Mouse (Mus musculus) kidney, adult 2 months (tissue): Measurements from ENCODE around the gene Comp. TPM values are rescaled to one million over a fixed set of nuclear protein-coding genes. Genes with fewer than 3 reads are reported as not detected.

Experiments used
- DNase-seq: peaks from one replicate; pipeline ENCODE4 v3.0.0; 2021
- H3K27ac ChIP-seq: fragments of 200-500 bp; 2 replicates; pipeline ENCODE4 v1.5.1; 2012; ENCODE audit warnings: low read depth, low read length, control low read depth, inconsistent platforms; ENCODE audit not compliant: insufficient read depth
- H3K27me3 ChIP-seq: fragments of 200-500 bp; replicated peaks from 2 replicates; pipeline ENCODE4 v1.6.1; 2012; ENCODE audit warnings: mild to moderate bottlenecking, moderate library complexity, low read length, inconsistent platforms; ENCODE audit not compliant: control insufficient read depth, insufficient read depth
- H3K36me3 ChIP-seq: fragments of 200-500 bp; 2 replicates; pipeline ENCODE4 v1.6.1; 2012; ENCODE audit warnings: mild to moderate bottlenecking, moderate library complexity, low read length, inconsistent platforms; ENCODE audit not compliant: control insufficient read depth, insufficient read depth
- H3K4me1 ChIP-seq: fragments of 200-500 bp; 2 replicates; pipeline ENCODE4 v1.6.1; 2011; ENCODE audit warnings: low read length; ENCODE audit not compliant: control insufficient read depth, insufficient read depth
- H3K4me3 ChIP-seq: fragments of 200-500 bp; 2 replicates; pipeline ENCODE4 v1.5.1; 2011; ENCODE audit warnings: mild to moderate bottlenecking, low read depth, low read length, control low read depth; ENCODE audit not compliant: insufficient read depth
- CTCF ChIP-seq: fragments of 200-500 bp; conservative IDR thresholded peaks from 2 replicates; pipeline ENCODE4 v1.5.1; 2011; ENCODE audit warnings: low read depth, mild to moderate bottlenecking, control low read depth, low read length, moderate library complexity, mixed read lengths; ENCODE audit not compliant: insufficient read depth, insufficient read length
- POLR2A ChIP-seq: fragments of 200-500 bp; IDR thresholded peaks from one replicate; pipeline ENCODE4 v1.6.1; 2011; ENCODE audit warnings: low read depth, low read length, control low read depth
- WGBS: fragments of 180-500 bp; shearing (Covaris S2); methylation state at CpG from one replicate; pipeline ENCODE4 v1.1.7; 2018; 5-methylcytosine and 5-hydroxymethylcytosine counted together
- polyA plus RNA-seq: library from polyadenylated mRNA; depleted of rRNA; stranded (reverse); fragments of >200 nt; gene quantifications from 2 replicates; pipeline ENCODE4 v1.2.3, GENCODE M21; 2012; rRNA removed

Comp gene
- polyA plus RNA-seq: 1.6 and 2.8 TPM in 2 replicates

- Histone ChIP-seq H3K4me3 (peak within 1 kb of the TSS; percentile 48), H3K27me3 (peaks cover 7% of the 10 kb centered on the region), H3K27ac (no peak within 1 kb of the TSS; the same call in 1 of the 2 replicates), H3K36me3 (no peaks in the 10 kb centered on the region), H3K4me1 (peaks cover 13% of the 10 kb centered on the region)
- no peak for TF ChIP-seq CTCF
- no peak for TF ChIP-seq POLR2A
- WGBS: 15% methylated on average over 47 of the region's 47 CpGs
- no peak for DNase-seq
These were observed at the start of gene Comp for GRCm38 (mm10) chr8:70373397-70374317. Gene Comp (plus strand): TSS chr8:70373558.

- no peaks in the 10 kb centered on the region for H3K27me3 ChIP-seq
- no peaks in the 10 kb centered on the region for H3K36me3 ChIP-seq
- no peaks in the 10 kb centered on the region for H3K4me1 ChIP-seq
- WGBS: 88% methylated on average over 3 of the region's 3 CpGs
- no peak for DNase-seq
- H3K27ac ChIP-seq: no peak overlapping the region
- H3K4me3 ChIP-seq: no peak overlapping the region
- no peak for TF ChIP-seq POLR2A
- TF ChIP-seq CTCF: no peak
These were observed 49.6 kb upstream of the Comp start for GRCm38 (mm10) chr8:70323716-70324115.

- H3K4me3 ChIP-seq: no peak overlapping the region
- TF ChIP-seq POLR2A (no peak), CTCF (no peak)
- H3K4me1 ChIP-seq: no peaks in the 10 kb centered on the region
- DNase-seq: no peak
- 96% methylated on average over 6 of the region's 6 CpGs for WGBS
- peaks cover 3% of the 10 kb centered on the region; the same call in 1 of the 2 replicates for H3K36me3 ChIP-seq
- H3K27ac ChIP-seq: no peak overlapping the region
- no peaks in the 10 kb centered on the region for H3K27me3 ChIP-seq
These were observed 45.8 kb upstream of the Comp start for GRCm38 (mm10) chr8:70327512-70327911.

- Histone ChIP-seq H3K4me1 (no peaks in the 10 kb centered on the region), H3K27me3 (no peaks in the 10 kb centered on the region), H3K36me3 (peaks cover 3% of the 10 kb centered on the region; the same call in 1 of the 2 replicates), H3K4me3 (no peak within 1 kb of the TSS), H3K27ac (no peak within 1 kb of the TSS)
- DNase-seq: no peak
- TF ChIP-seq CTCF: no peak
- WGBS: 43% methylated on average over 14 of the region's 14 CpGs
These were observed 44.1 kb upstream of the Comp start, which contains the start of gene Gdf1 for GRCm38 (mm10) chr8:70329124-70329834. Gene Gdf1 (plus strand): TSS chr8:70329817.

- peaks cover 3% of the 10 kb centered on the region for H3K36me3 ChIP-seq
- no peak for DNase-seq
- 26% methylated on average over 45 of the region's 45 CpGs for WGBS
- H3K27ac ChIP-seq: no peak overlapping the region
- no peak for TF ChIP-seq POLR2A
- TF ChIP-seq CTCF: no peak
- no peaks in the 10 kb centered on the region for H3K27me3 ChIP-seq
- H3K4me3 ChIP-seq: no peak overlapping the region
- H3K4me1 ChIP-seq: no peaks in the 10 kb centered on the region
These were observed 43.3 kb upstream of the Comp start for GRCm38 (mm10) chr8:70329835-70330740.

- no peak; the same call in 1 of the 2 replicates for TF ChIP-seq CTCF
- TF ChIP-seq POLR2A: no peak
- no peak for DNase-seq
- no peak overlapping the region for H3K27ac ChIP-seq
- no peak overlapping the region for H3K4me3 ChIP-seq
- H3K4me1 ChIP-seq: no peaks in the 10 kb centered on the region
- peaks cover 3% of the 10 kb centered on the region for H3K36me3 ChIP-seq
- H3K27me3 ChIP-seq: no peaks in the 10 kb centered on the region
- WGBS: 55% methylated on average over 53 of the region's 53 CpGs
These were observed 42.5 kb upstream of the Comp start for GRCm38 (mm10) chr8:70330741-70331364.
